Mouse (Mus musculus) forebrain, embryonic 16.5 days (tissue): ENCODE measurements around the gene Foxf1. TPM values are rescaled to one million over a fixed set of nuclear protein-coding genes. Genes with fewer than 3 reads are reported as not detected.
A peak's percentile ranks its signal among the peaks of the same experiment; 100 is the strongest.

Source experiments
- ATAC-seq: fragments of 200-750 bp; cut with Nextera tagmentation; 2 replicates; pipeline ENCODE4 v1.8.0; 2017; ENCODE audit warnings: mild to moderate bottlenecking, moderate library complexity
- H3K27ac ChIP-seq: fragments of 300-500 bp; sonication (generic); 2 replicates; pipeline ENCODE4 v1.5.1; 2014; ENCODE audit warnings: low read length, control low read depth
- H3K27me3 ChIP-seq: fragments of 300-500 bp; sonication (generic); replicated peaks from 2 replicates; pipeline ENCODE4 v1.6.1; 2014; ENCODE audit warnings: low read length; ENCODE audit not compliant: control insufficient read depth, insufficient read depth
- H3K36me3 ChIP-seq: fragments of 300-500 bp; sonication (generic); 2 replicates; pipeline ENCODE4 v1.6.1; 2014; ENCODE audit not compliant: control insufficient read depth, insufficient read depth
- H3K4me1 ChIP-seq: fragments of 300-500 bp; sonication (generic); replicated peaks from 2 replicates; pipeline ENCODE4 v1.6.1; 2014; ENCODE audit warnings: low read length; ENCODE audit not compliant: control insufficient read depth, insufficient read depth
- H3K4me2 ChIP-seq: fragments of 300-500 bp; sonication (generic); 2 replicates; pipeline ENCODE4 v1.6.1; 2014; ENCODE audit warnings: mild to moderate bottlenecking, low read length, control low read depth
- H3K4me3 ChIP-seq: fragments of 300-500 bp; sonication (generic); replicated peaks from 2 replicates; pipeline ENCODE4 v1.5.1; 2014; ENCODE audit warnings: mild to moderate bottlenecking, low read length, control low read depth
- H3K9ac ChIP-seq: fragments of 300-500 bp; sonication (generic); replicated peaks from 2 replicates; pipeline ENCODE4 v1.6.1; 2014; ENCODE audit warnings: low read depth, low read length, control low read depth
- H3K9me3 ChIP-seq: fragments of 300-500 bp; sonication (generic); 2 replicates; pipeline ENCODE4 v1.6.1; 2016; ENCODE audit warnings: low read length; ENCODE audit not compliant: control insufficient read depth
- WGBS: fragments of 180-500 bp; shearing (Covaris S2); extraction: QIAGEN DNeasy Blood & Tissue Kit; methylation state at CpG from one replicate; pipeline ENCODE4 v1.1.7; 2014; 5-methylcytosine and 5-hydroxymethylcytosine counted together
- polyA plus RNA-seq: library from polyadenylated mRNA; unstranded; fragments of >200 nt; fragmentation: Nextera tagmentation; extraction: Ambion mirVana; gene quantifications from 2 replicates; pipeline ENCODE4 v1.2.1, GENCODE M21; 2015

The Foxf1 gene
- polyA plus RNA-seq = 0.91 and 1.1 TPM in 2 replicates

- H3K9me3 ChIP-seq = no peaks in the 10 kb centered on the region
- under 1% methylated on average over 49 of the region's 83 CpGs for WGBS
- H3K9ac ChIP-seq = no peak within 1 kb of the TSS
- peak within 1 kb of the TSS; percentile 40 for H3K4me3 ChIP-seq
- peak within 1 kb of the TSS; percentile 60 for H3K4me2 ChIP-seq
- ATAC-seq = 0 out of 2 replicates have a peak, but pooled peaks have one; percentile 33
- H3K27ac ChIP-seq = no peak within 1 kb of the TSS
- peaks cover 22% of the 10 kb centered on the region for H3K4me1 ChIP-seq
- no peaks in the 10 kb centered on the region for H3K36me3 ChIP-seq
- H3K27me3 ChIP-seq = peaks cover 91% of the 10 kb centered on the region
Observed at GRCm38 (mm10) chr8:121084210-121084951, at the start of gene Foxf1. Gene Foxf1 (plus strand): TSS chr8:121084386.

GRCm38 (mm10) chr8:121035611-121036010, 48.6 kb upstream of the Foxf1 start:
- H3K27ac ChIP-seq = no peak overlapping the region
- no peaks in the 10 kb centered on the region for H3K36me3 ChIP-seq
- 79% methylated on average over 8 of the region's 8 CpGs for WGBS
- no peaks in the 10 kb centered on the region for H3K4me1 ChIP-seq
- no peak for ATAC-seq
- no peak overlapping the region for H3K4me2 ChIP-seq
- H3K9ac ChIP-seq = no peak overlapping the region
- no peaks in the 10 kb centered on the region for H3K9me3 ChIP-seq
- no peak overlapping the region for H3K4me3 ChIP-seq
- H3K27me3 ChIP-seq = no peaks in the 10 kb centered on the region

GRCm38 (mm10) chr8:121043719-121044440, 40.3 kb upstream of the Foxf1 start:
- no peak overlapping the region for H3K4me3 ChIP-seq
- 72% methylated on average over 19 of the region's 19 CpGs for WGBS
- H3K27ac ChIP-seq = no peak overlapping the region
- no peak overlapping the region for H3K9ac ChIP-seq
- H3K4me2 ChIP-seq = no peak overlapping the region
- no peaks in the 10 kb centered on the region for H3K36me3 ChIP-seq
- H3K27me3 ChIP-seq = no peaks in the 10 kb centered on the region
- H3K9me3 ChIP-seq = no peaks in the 10 kb centered on the region
- no peak for ATAC-seq
- H3K4me1 ChIP-seq = no peaks in the 10 kb centered on the region

DNA sequence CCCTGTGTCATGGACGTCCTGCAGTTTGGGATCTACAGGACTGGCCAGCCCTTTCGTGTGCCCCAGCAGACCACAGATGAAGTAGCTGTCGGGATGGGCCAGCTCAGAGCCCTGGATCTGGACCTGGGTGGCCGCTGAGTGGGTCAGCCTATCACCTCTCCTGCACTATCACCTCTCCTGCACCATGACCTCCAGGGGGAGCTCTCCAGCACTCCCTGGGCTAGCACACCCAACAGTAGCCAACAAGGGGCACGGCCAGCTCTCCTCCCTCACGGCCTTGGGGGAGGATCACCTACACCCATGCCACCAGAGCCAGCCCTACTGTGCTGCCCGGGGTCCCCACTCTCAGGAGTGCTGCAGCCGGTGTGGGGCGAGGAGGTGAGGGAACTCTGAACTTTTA, 36.7 kb upstream of the Foxf1 start:
- H3K4me1 ChIP-seq = no peaks in the 10 kb centered on the region
- no peak for ATAC-seq
- no peak overlapping the region for H3K4me3 ChIP-seq
- H3K27ac ChIP-seq = no peak overlapping the region
- WGBS = 67% methylated on average over 9 of the region's 9 CpGs
- H3K9ac ChIP-seq = no peak overlapping the region
- no peaks in the 10 kb centered on the region for H3K36me3 ChIP-seq
- H3K27me3 ChIP-seq = no peaks in the 10 kb centered on the region
- no peaks in the 10 kb centered on the region for H3K9me3 ChIP-seq
- H3K4me2 ChIP-seq = no peak overlapping the region

DNA sequence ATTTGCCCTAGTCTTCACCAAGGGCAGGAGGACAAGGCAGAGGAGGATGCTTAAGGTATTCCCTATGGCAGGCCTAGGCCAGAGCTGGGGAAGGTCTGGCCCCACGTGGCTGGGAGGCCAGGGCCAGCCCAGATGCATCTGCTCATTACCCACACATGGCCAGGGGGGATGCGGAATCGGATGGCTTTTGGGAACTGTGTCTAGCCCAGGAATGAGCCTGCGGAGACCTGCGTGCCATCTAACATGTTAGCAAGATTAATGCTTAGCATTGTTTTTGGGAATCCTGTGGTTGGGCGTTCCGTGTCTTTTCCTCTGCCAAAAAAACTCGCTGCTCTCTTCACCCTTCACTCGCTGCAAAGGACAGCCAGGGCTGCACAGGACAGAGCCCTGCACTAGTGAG, 26.1 kb upstream of the Foxf1 start:
- no peak for ATAC-seq
- H3K4me3 ChIP-seq = no peak overlapping the region
- no peaks in the 10 kb centered on the region for H3K9me3 ChIP-seq
- no peaks in the 10 kb centered on the region for H3K36me3 ChIP-seq
- no peak overlapping the region for H3K9ac ChIP-seq
- no peak overlapping the region for H3K4me2 ChIP-seq
- peaks cover 11% of the 10 kb centered on the region for H3K4me1 ChIP-seq
- WGBS = 71% methylated on average over 9 of the region's 9 CpGs
- no peaks in the 10 kb centered on the region for H3K27me3 ChIP-seq
- no peak overlapping the region for H3K27ac ChIP-seq

- Histone ChIP-seq H3K4me1 (peaks cover 14% of the 10 kb centered on the region), H3K9ac (no peak overlapping the region), H3K4me2 (no peak overlapping the region), H3K36me3 (no peaks in the 10 kb centered on the region), H3K4me3 (no peak overlapping the region), H3K27me3 (no peaks in the 10 kb centered on the region), H3K27ac (peak overlapping the region; percentile 37; the same call in 1 of the 2 replicates), H3K9me3 (no peaks in the 10 kb centered on the region)
- WGBS = 53% methylated on average over 7 of the region's 7 CpGs
- ATAC-seq = peak; percentile 86
Observed at GRCm38 (mm10) chr8:121059098-121059497, 25.1 kb upstream of the Foxf1 start.

DNA sequence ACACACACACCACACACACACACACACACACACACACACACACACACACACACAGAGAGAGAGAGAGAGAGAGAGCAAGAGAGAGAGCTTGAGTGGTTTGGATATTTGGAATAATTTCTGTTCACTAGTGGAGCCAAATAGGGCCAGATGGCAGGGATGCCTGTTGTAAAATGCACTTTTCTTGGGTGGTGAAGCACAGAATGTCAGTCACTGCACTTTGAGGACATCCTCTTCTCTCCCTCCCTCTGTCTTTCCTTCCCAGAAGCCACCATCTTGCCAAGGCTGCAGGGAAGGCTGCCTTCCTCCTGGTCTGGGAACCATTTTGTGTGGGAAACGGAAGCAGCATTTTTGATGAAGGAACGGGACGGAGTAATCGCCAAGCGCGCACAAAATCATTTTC, 21.7 kb upstream of the Foxf1 start:
- 65% methylated on average over 6 of the region's 6 CpGs for WGBS
- Histone ChIP-seq H3K4me2 (no peak overlapping the region), H3K27me3 (no peaks in the 10 kb centered on the region; the same call in 1 of the 2 replicates), H3K9me3 (no peaks in the 10 kb centered on the region), H3K9ac (no peak overlapping the region), H3K36me3 (no peaks in the 10 kb centered on the region), H3K4me1 (peaks cover 14% of the 10 kb centered on the region), H3K4me3 (no peak overlapping the region), H3K27ac (peak overlapping the region; percentile 67)
- peak; percentile 47; the same call in 1 of the 2 replicates for ATAC-seq

DNA sequence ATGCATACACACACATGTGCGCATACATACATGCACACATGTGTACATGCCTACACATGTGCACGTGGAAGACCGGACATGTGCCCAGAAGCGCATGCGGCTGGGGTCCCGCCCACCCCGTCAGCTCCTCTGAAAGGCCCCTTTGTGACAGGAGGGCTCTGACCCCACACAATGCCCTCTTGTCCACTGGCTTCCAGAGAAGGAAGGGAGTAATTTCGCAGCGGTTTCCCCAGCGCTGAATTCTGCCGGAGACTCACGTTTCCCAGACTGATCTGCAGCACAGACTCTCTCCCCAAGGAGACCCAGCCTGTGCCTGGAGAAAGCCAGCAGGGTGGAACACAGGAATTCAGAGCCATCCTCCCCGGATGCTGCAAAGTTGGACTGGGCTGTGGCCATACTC, 20.5 kb upstream of the Foxf1 start:
- no peak overlapping the region for H3K27ac ChIP-seq
- H3K9ac ChIP-seq = no peak overlapping the region
- peaks cover 14% of the 10 kb centered on the region for H3K4me1 ChIP-seq
- no peaks in the 10 kb centered on the region; the same call in none of the 2 replicates for H3K27me3 ChIP-seq
- no peaks in the 10 kb centered on the region for H3K36me3 ChIP-seq
- WGBS = 20% methylated on average over 13 of the region's 13 CpGs
- H3K4me3 ChIP-seq = no peak overlapping the region
- no peak for ATAC-seq
- no peaks in the 10 kb centered on the region for H3K9me3 ChIP-seq
- H3K4me2 ChIP-seq = no peak overlapping the region

- no peak for ATAC-seq
- Histone ChIP-seq H3K9me3 (no peaks in the 10 kb centered on the region), H3K4me3 (no peak overlapping the region), H3K4me1 (no peaks in the 10 kb centered on the region), H3K4me2 (no peak overlapping the region), H3K9ac (no peak overlapping the region), H3K36me3 (no peaks in the 10 kb centered on the region), H3K27ac (no peak overlapping the region), H3K27me3 (peaks cover 68% of the 10 kb centered on the region)
- 2% methylated on average over 12 of the region's 12 CpGs for WGBS
Observed at GRCm38 (mm10) chr8:121071454-121071853, 12.7 kb upstream of the Foxf1 start.
